Mouse (Mus musculus) thymus, adult 2 months (tissue): ENCODE results near the gene Dppa1. TPM values are rescaled to one million over a fixed set of nuclear protein-coding genes. Genes with fewer than 3 reads are reported as not detected.

Experiments used
- DNase-seq: peaks from one replicate; pipeline ENCODE4 v3.0.0; 2021
- H3K27ac ChIP-seq: fragments of 200-500 bp; 2 replicates; pipeline ENCODE4 v1.5.1; 2012; ENCODE audit warnings: low read length, control low read depth; ENCODE audit not compliant: control insufficient read depth, insufficient read depth
- H3K27me3 ChIP-seq: fragments of 200-500 bp; 2 replicates; pipeline ENCODE4 v1.6.1; 2012; ENCODE audit warnings: mild to moderate bottlenecking, low read length, moderate library complexity, mixed read lengths; ENCODE audit not compliant: control insufficient read depth, insufficient read depth
- H3K36me3 ChIP-seq: fragments of 200-500 bp; 2 replicates; pipeline ENCODE4 v1.6.1; 2012; ENCODE audit warnings: mild to moderate bottlenecking, low read length, moderate library complexity; ENCODE audit not compliant: control insufficient read depth, insufficient read depth
- H3K4me1 ChIP-seq: fragments of 200-500 bp; replicated peaks from 2 replicates; pipeline ENCODE4 v1.6.1; 2012; ENCODE audit warnings: low read length; ENCODE audit not compliant: control insufficient read depth, insufficient read depth
- H3K4me3 ChIP-seq: fragments of 200-500 bp; 2 replicates; pipeline ENCODE4 v1.5.1; 2012; ENCODE audit warnings: mild to moderate bottlenecking, low read length, control low read depth, moderate library complexity; ENCODE audit not compliant: control insufficient read depth, insufficient read depth
- CTCF ChIP-seq: fragments of 200-500 bp; IDR thresholded peaks from 2 replicates; pipeline ENCODE4 v1.5.1; 2012; ENCODE audit warnings: mild to moderate bottlenecking, control low read depth, low read length, moderate library complexity, borderline replicate concordance; ENCODE audit not compliant: control insufficient read depth, poor library complexity, insufficient read depth; ENCODE audit errors: extremely low read depth
- POLR2A ChIP-seq: fragments of 200-500 bp; IDR thresholded peaks from 2 replicates; pipeline ENCODE4 v1.6.1; 2012; ENCODE audit warnings: mild to moderate bottlenecking, low read length, control low read depth, moderate library complexity; ENCODE audit not compliant: control insufficient read depth, poor library complexity, insufficient read depth; ENCODE audit errors: extremely low read depth
- WGBS: fragments of 180-500 bp; shearing (Covaris S2); methylation state at CpG from one replicate; pipeline ENCODE4 v1.1.7; 2018; 5-methylcytosine and 5-hydroxymethylcytosine counted together
- polyA plus RNA-seq: library from polyadenylated mRNA; depleted of rRNA; stranded (reverse); fragments of >200 nt; gene quantifications from 2 replicates; pipeline ENCODE4 v1.2.3, GENCODE M21; 2012; rRNA removed

Gene Dppa1
- polyA plus RNA-seq, 1 experiment, result 0.44 TPM

DNA sequence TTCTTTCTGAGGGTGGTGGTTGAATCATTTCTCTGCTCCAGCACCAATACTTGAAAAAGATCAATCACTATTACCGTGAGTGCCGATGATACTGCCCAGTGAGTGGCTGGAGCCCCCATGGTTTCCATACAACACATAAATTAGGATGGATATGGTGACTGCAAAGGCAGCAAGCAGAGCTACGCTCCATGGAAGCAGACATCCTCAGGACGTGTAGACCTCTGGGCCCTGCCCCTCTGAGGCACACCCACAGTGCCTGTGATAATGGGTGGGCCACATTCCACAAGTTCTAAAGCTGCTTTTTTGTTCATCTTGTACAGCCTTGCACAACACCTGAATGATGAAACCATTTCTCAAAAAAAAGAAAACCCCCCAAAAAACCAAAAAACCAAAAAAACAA is 68.0 kb downstream of the Dppa1 start:
- Histone ChIP-seq H3K4me3 (no peak overlapping the region), H3K27me3 (no peaks in the 10 kb centered on the region), H3K27ac (no peak overlapping the region), H3K4me1 (no peaks in the 10 kb centered on the region), H3K36me3 (no peaks in the 10 kb centered on the region)
- DNase-seq, result no peak
- TF ChIP-seq POLR2A (no peak), CTCF (no peak)
- 89% methylated on average over 4 of the region's 4 CpGs for WGBS

Other genes with a start within 250 kb of the Dppa1 start
- 117 and 125 TPM in 2 replicates for gene Itk, start 239.7 kb downstream of the Dppa1 start, polyA plus RNA-seq
- 2.1 and 2.6 TPM in 2 replicates for gene Fam71b, start 232.7 kb downstream of the Dppa1 start, polyA plus RNA-seq
- 26.2 and 28.2 TPM in 2 replicates for gene Med7, start 192.3 kb downstream of the Dppa1 start, polyA plus RNA-seq
- gene Havcr2, start 174.3 kb downstream of the Dppa1 start, polyA plus RNA-seq, result 1.8 TPM in 2 replicates
- gene Gm12169, start 105.0 kb downstream of the Dppa1 start, polyA plus RNA-seq, result not detected in 2 replicates
- 0.07 TPM in 1 of 2 replicates, not detected in the other for gene BC053393, start 57.7 kb downstream of the Dppa1 start, polyA plus RNA-seq
- gene Timd2, start 77.8 kb upstream of the Dppa1 start, polyA plus RNA-seq, result 6.5 and 6.8 TPM in 2 replicates
- 1.1 and 1.3 TPM in 2 replicates for gene Havcr1, start 105.8 kb upstream of the Dppa1 start, polyA plus RNA-seq
- gene Timd4, start 181.5 kb upstream of the Dppa1 start, polyA plus RNA-seq, result 5.5 and 6.7 TPM in 2 replicates